Mouse (Mus musculus) MEL (cell line): ENCODE measurements around the gene Cldn3. TPM values are rescaled to one million over a fixed set of nuclear protein-coding genes. Genes with fewer than 3 reads are reported as not detected.

Source experiments
- DNase-seq: peaks from one replicate; pipeline ENCODE4 v3.0.0; 2011; ENCODE audit warnings: low read depth, low spot score
- H3K27ac ChIP-seq: 2 replicates; pipeline ENCODE4 v1.5.1; 2012; ENCODE audit warnings: low read depth, mild to moderate bottlenecking, control low read depth, low read length, moderate library complexity; ENCODE audit not compliant: control insufficient read depth
- H3K27me3 ChIP-seq, 2 experiments: fragments of 150-350 bp in 1 of 2; sonication (generic) in 1 of 2; 2 replicates each; pipeline ENCODE4 v1.6.1; 2012; ENCODE audit warnings: low read length in 2 of 2, mild to moderate bottlenecking in 2 of 2, improper control_type of control experiment in 1 of 2, moderate library complexity in 1 of 2; ENCODE audit not compliant: insufficient read depth in 2 of 2, control insufficient read depth in 1 of 2
- H3K36me3 ChIP-seq, 2 experiments: 2 replicates each; pipeline ENCODE4 v1.6.1; 2012 to 2014; ENCODE audit warnings: low read length in 2 of 2, improper control_type of control experiment in 1 of 2, inconsistent platforms in 1 of 2, mild to moderate bottlenecking in 1 of 2; ENCODE audit not compliant: insufficient read depth in 2 of 2, control insufficient read depth in 1 of 2
- H3K4me1 ChIP-seq, 2 experiments: fragments of 150-350 bp in 1 of 2; sonication (generic) in 1 of 2; 2 replicates each; pipeline ENCODE4 v1.6.1; 2012; ENCODE audit warnings: low read length in 2 of 2, improper control_type of control experiment in 1 of 2, mild to moderate bottlenecking in 1 of 2; ENCODE audit not compliant: insufficient read depth in 2 of 2, control insufficient read depth in 1 of 2
- H3K4me3 ChIP-seq, 2 experiments: fragments of 150-350 bp in 1 of 2; sonication (generic) in 1 of 2; 2 replicates each; pipeline ENCODE4 v1.5.1; 2012; ENCODE audit warnings: low read depth in 2 of 2, low read length in 2 of 2, mild to moderate bottlenecking in 2 of 2, moderate library complexity in 2 of 2, control low read depth in 1 of 2, improper control_type of control experiment in 1 of 2; ENCODE audit not compliant: control insufficient read depth in 1 of 2, insufficient read depth in 1 of 2
- H3K79me2 ChIP-seq: 2 replicates; pipeline ENCODE4 v1.6.1; 2012; ENCODE audit warnings: mild to moderate bottlenecking, low read length, moderate library complexity; ENCODE audit not compliant: control insufficient read depth, poor library complexity, insufficient read depth
- H3K9ac ChIP-seq: 2 replicates; pipeline ENCODE4 v1.6.1; 2012; ENCODE audit warnings: low read depth, mild to moderate bottlenecking, control low read depth, low read length, moderate library complexity; ENCODE audit not compliant: control insufficient read depth, poor library complexity, severe bottlenecking
- H3K9me3 ChIP-seq: fragments of 150-350 bp; sonication (generic); replicated peaks from 2 replicates; pipeline ENCODE4 v1.6.1; 2012; ENCODE audit warnings: mild to moderate bottlenecking, low read length, improper control_type of control experiment, moderate library complexity; ENCODE audit not compliant: insufficient read depth
- BHLHE40 ChIP-seq: IDR thresholded peaks from 2 replicates; pipeline ENCODE4 v1.6.1; 2012; ENCODE audit warnings: low read depth, mild to moderate bottlenecking, inconsistent platforms, low read length, improper control_type of control experiment, borderline replicate concordance
- CHD2 ChIP-seq: IDR thresholded peaks from 2 replicates; pipeline ENCODE4 v1.6.1; 2011; ENCODE audit warnings: low read length, improper control_type of control experiment
- ELF1 ChIP-seq: IDR thresholded peaks from 2 replicates; pipeline ENCODE4 v1.6.1; 2014; ENCODE audit warnings: low read depth, mild to moderate bottlenecking, inconsistent platforms, low read length, improper control_type of control experiment, moderate library complexity
- EP300 ChIP-seq, 2 experiments: IDR thresholded peaks; 2 replicates each; pipeline ENCODE4 v1.6.1; 2011; ENCODE audit warnings: improper control_type of control experiment in 2 of 2, low read length in 2 of 2, low read depth in 1 of 2, mild to moderate bottlenecking in 1 of 2
- ETS1 ChIP-seq: IDR thresholded peaks from 2 replicates; pipeline ENCODE4 v1.6.1; 2012; ENCODE audit warnings: low read depth, mild to moderate bottlenecking, inconsistent platforms, low read length, improper control_type of control experiment, moderate library complexity
- GABPA ChIP-seq: IDR thresholded peaks from 2 replicates; pipeline ENCODE4 v1.6.1; 2012; ENCODE audit warnings: low read depth, mild to moderate bottlenecking, inconsistent platforms, low read length, improper control_type of control experiment, moderate library complexity
- GATA1 ChIP-seq: IDR thresholded peaks from 2 replicates; pipeline ENCODE4 v1.6.1; 2011; ENCODE audit warnings: low read depth, low read length, improper control_type of control experiment
- JUND ChIP-seq: IDR thresholded peaks from 2 replicates; pipeline ENCODE4 v1.6.1; 2011; ENCODE audit warnings: low read depth, mild to moderate bottlenecking, improper control_type of control experiment, low read length
- MAX ChIP-seq: IDR thresholded peaks from 2 replicates; pipeline ENCODE4 v1.6.1; 2011; ENCODE audit warnings: low read length, improper control_type of control experiment
- MAZ ChIP-seq: IDR thresholded peaks from 2 replicates; pipeline ENCODE4 v1.6.1; 2012; ENCODE audit warnings: low read depth, mild to moderate bottlenecking, inconsistent platforms, low read length, improper control_type of control experiment
- MXI1 ChIP-seq: IDR thresholded peaks from 2 replicates; pipeline ENCODE4 v1.6.1; 2011; ENCODE audit warnings: mild to moderate bottlenecking, low read depth, low read length, improper control_type of control experiment
- MYB ChIP-seq: IDR thresholded peaks from 2 replicates; pipeline ENCODE4 v1.6.1; 2011; ENCODE audit warnings: mild to moderate bottlenecking, low read depth, low read length, improper control_type of control experiment
- MYC ChIP-seq: IDR thresholded peaks from 2 replicates; pipeline ENCODE4 v1.6.1; 2011; ENCODE audit warnings: low read depth, mild to moderate bottlenecking, low read length, improper control_type of control experiment, moderate library complexity
- NELFE ChIP-seq: IDR thresholded peaks from 2 replicates; pipeline ENCODE4 v1.6.1; 2011; ENCODE audit warnings: low read depth, low read length, improper control_type of control experiment
- POLR2A ChIP-seq, 2 experiments: IDR thresholded peaks; 2 replicates each; pipeline ENCODE4 v1.6.1; 2011 to 2012; ENCODE audit warnings: low read length in 2 of 2, mild to moderate bottlenecking in 2 of 2, control low read depth in 1 of 2, improper control_type of control experiment in 1 of 2, low read depth in 1 of 2, moderate library complexity in 1 of 2; ENCODE audit not compliant: control insufficient read depth in 1 of 2, insufficient read depth in 1 of 2, poor library complexity in 1 of 2
- POLR2AphosphoS5 ChIP-seq: IDR thresholded peaks from 2 replicates; pipeline ENCODE4 v1.6.1; 2012; ENCODE audit warnings: low read depth, borderline replicate concordance, mild to moderate bottlenecking, inconsistent platforms, low read length, moderate library complexity, mixed read lengths
- RAD21 ChIP-seq: IDR thresholded peaks from 2 replicates; pipeline ENCODE4 v1.6.1; 2011; ENCODE audit warnings: mild to moderate bottlenecking, low read depth, low read length, improper control_type of control experiment
- RCOR1 ChIP-seq: IDR thresholded peaks from 2 replicates; pipeline ENCODE4 v1.6.1; 2012; ENCODE audit warnings: low read depth, mild to moderate bottlenecking, inconsistent platforms, low read length, improper control_type of control experiment
- SIN3A ChIP-seq: IDR thresholded peaks from 2 replicates; pipeline ENCODE4 v1.6.1; 2012; ENCODE audit warnings: low read length, improper control_type of control experiment, inconsistent platforms
- SMC3 ChIP-seq: IDR thresholded peaks from 2 replicates; pipeline ENCODE4 v1.6.1; 2011; ENCODE audit warnings: low read depth, low read length, improper control_type of control experiment
- TAL1 ChIP-seq: IDR thresholded peaks from 2 replicates; pipeline ENCODE4 v1.6.1; 2012; ENCODE audit warnings: mild to moderate bottlenecking, inconsistent platforms, low read length, moderate library complexity, mixed read lengths
- TBP ChIP-seq: IDR thresholded peaks from 2 replicates; pipeline ENCODE4 v1.8.0; 2011; ENCODE audit warnings: low read depth, low read length, improper control_type of control experiment
- TCF12 ChIP-seq: IDR thresholded peaks from 2 replicates; pipeline ENCODE4 v1.6.1; 2014; ENCODE audit warnings: low read depth, mild to moderate bottlenecking, inconsistent platforms, low read length, improper control_type of control experiment, moderate library complexity
- USF1 ChIP-seq: IDR thresholded peaks from 2 replicates; pipeline ENCODE4 v1.6.1; 2014; ENCODE audit warnings: low read depth, mild to moderate bottlenecking, inconsistent platforms, low read length, improper control_type of control experiment, moderate library complexity
- ZC3H11A ChIP-seq: IDR thresholded peaks from 2 replicates; pipeline ENCODE4 v1.6.1; 2012; ENCODE audit warnings: low read depth, mild to moderate bottlenecking, inconsistent platforms, low read length, improper control_type of control experiment
- ZNF384 ChIP-seq: IDR thresholded peaks from 2 replicates; pipeline ENCODE4 v1.6.1; 2012; ENCODE audit warnings: low read depth, mild to moderate bottlenecking, inconsistent platforms, low read length, improper control_type of control experiment
- polyA plus RNA-seq, 2 experiments: library from polyadenylated mRNA; stranded (reverse) in 1 of 2; unstranded in 1 of 2; fragments of >175 nt in 1 of 2; fragments of >200 nt in 1 of 2; gene quantifications; 2 replicates each; pipeline versions ENCODE4 v1.2.1 to v1.2.4; 2012; ENCODE audit warnings: low replicate concordance in 2 of 2, low read depth in 1 of 2; ENCODE audit not compliant: insufficient read length in 2 of 2, insufficient read depth in 1 of 2, missing spikeins in 1 of 2
- total RNA-seq: library from RNA; depleted of rRNA; stranded (reverse); fragments of 300-350 nt; gene quantifications from 2 replicates; pipeline ENCODE4 v1.2.3, GENCODE M21; 2012

Gene Cldn3
- total and polyA plus RNA-seq, 3 experiments: 1.1 TPM; not detected in 2

DNA sequence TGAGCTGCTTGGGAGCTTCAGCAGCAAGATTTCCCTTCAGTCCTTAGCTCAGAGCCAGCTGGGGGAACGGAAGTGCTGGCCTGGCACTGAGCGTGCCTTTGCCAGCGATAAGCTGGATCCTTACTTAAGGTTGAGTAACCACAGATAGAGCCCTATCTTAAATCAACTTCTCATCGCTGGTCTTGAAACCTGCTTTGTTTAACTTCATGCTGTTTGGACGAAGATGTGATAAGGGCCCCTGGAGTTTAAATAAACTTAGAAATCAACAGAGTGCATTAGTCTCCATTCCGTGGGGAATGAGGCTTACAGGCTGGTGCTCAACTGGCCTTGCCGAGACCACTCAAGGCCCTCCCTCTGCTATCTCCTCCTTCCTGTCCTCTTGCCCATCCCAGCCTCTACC lies 11.7 kb upstream of the Cldn3 start (continued):
- TF ChIP-seq MYB: peak; percentile 71
- peak; percentile 96 for TF ChIP-seq GATA1
- no peak; the same call in 1 of the 2 replicates for TF ChIP-seq MAZ
- TF ChIP-seq, all 39 proteins: peak for 22

GRCm38 (mm10) chr5:134974921-134975320 lies 11.1 kb upstream of the Cldn3 start:
- H3K9ac ChIP-seq: no peak overlapping the region

DNA sequence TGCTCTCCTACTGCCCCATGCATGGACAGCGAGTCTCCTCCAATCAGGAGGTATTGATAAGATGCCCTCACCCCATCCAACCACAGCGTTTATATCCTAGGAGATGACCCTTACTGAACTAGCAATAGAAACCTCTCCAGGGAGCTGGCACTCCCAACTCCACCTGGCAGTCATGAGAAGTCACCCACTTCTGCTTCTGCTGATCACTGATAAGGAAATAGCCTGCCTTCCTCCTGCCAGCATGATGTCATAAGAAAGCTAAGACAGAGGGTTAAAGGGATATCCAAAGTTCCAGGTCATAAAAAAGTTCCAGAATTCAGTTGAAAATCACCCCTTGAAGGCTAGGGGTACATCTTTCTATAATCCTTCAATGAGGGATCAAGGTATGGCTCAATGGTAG lies 9.8 kb upstream of the Cldn3 start:
- peaks cover 0 to 37% of the 10 kb centered on the region in 2 experiments; a peak in 2 of 4 replicates for H3K36me3 ChIP-seq
- H3K4me3 ChIP-seq: peak overlapping the region in 1 of 2 experiments; percentile 46; a peak in 2 of 4 replicates
- peak overlapping the region; percentile 71 for H3K27ac ChIP-seq
- peak; percentile 99 for TF ChIP-seq ETS1
- TF ChIP-seq POLR2AphosphoS5: no peak
- peak; percentile 37; the same call in 1 of the 2 replicates for TF ChIP-seq ELF1
- TF ChIP-seq POLR2A (IDR thresholded peaks at IDR 0.05; ENCODE audit: control insufficient read depth in 1 of 2, insufficient read depth in 1 of 2, low read depth in 1 of 2, low read length in 2 of 2, poor library complexity in 1 of 2): 0 out of 4 replicates have a peak, but pooled peaks of 1 of the 2 experiments have one; percentile 27
- TF ChIP-seq MAZ: peak; percentile 36; the same call in 1 of the 2 replicates
- TF ChIP-seq TCF12: peak; percentile 87
- peak; percentile 67; the same call in 1 of the 2 replicates for TF ChIP-seq BHLHE40
- TF ChIP-seq MYC: peak; percentile 67
- TF ChIP-seq SIN3A: peak; percentile 80
- peak; percentile 71 for TF ChIP-seq RCOR1
- peak; percentile 13; the same call in 1 of the 2 replicates for TF ChIP-seq ZC3H11A
- peak; percentile 86 to 87 for TF ChIP-seq EP300 (IDR thresholded peaks at IDR 0.05; ENCODE audit: low read depth in 1 of 2, low read length in 2 of 2)
- no peak for TF ChIP-seq TBP
- TF ChIP-seq NELFE: peak; percentile 40
- TF ChIP-seq TAL1: peak; percentile 84
- TF ChIP-seq GATA1: peak; percentile 88
- 0 out of 2 replicates have a peak, but pooled peaks have one; percentile 26 for TF ChIP-seq MAX
- TF ChIP-seq CHD2: no peak
- TF ChIP-seq MXI1: peak; percentile 36; the same call in 1 of the 2 replicates
- 0 out of 2 replicates have a peak, but pooled peaks have one; percentile 29 for TF ChIP-seq JUND
- TF ChIP-seq SMC3: no peak
- no peak for TF ChIP-seq USF1
- TF ChIP-seq, all 39 proteins: peak for 17
- H3K79me2 ChIP-seq: 0 out of 2 replicates have a peak, but pooled peaks cover 2% of the 10 kb centered on the region
- H3K27me3 ChIP-seq: no peaks in the 10 kb centered on the region
- peaks cover 13 to 50% of the 10 kb centered on the region in 2 experiments for H3K4me1 ChIP-seq
- peak; percentile 78 for DNase-seq
- peak overlapping the region; percentile 32; the same call in 1 of the 2 replicates for H3K9ac ChIP-seq
- H3K9me3 ChIP-seq: no peaks in the 10 kb centered on the region

More at GRCm38 (mm10) chr5:134974921-134975320, 11.1 kb upstream of the Cldn3 start:
- Histone ChIP-seq H3K27ac (peak overlapping the region; percentile 91), H3K4me1 (peaks cover 10 to 43% of the 10 kb centered on the region in 2 experiments), H3K79me2 (0 out of 2 replicates have a peak, but pooled peaks cover 2% of the 10 kb centered on the region), H3K27me3 (no peaks in the 10 kb centered on the region), H3K9me3 (no peaks in the 10 kb centered on the region), H3K36me3 (peaks cover 0 to 35% of the 10 kb centered on the region in 2 experiments; a peak in 2 of 4 replicates), H3K4me3 (peak overlapping the region; percentile 16 to 44; a peak in 3 of 4 replicates)
- peak; percentile 67 for DNase-seq
- no peak for TF ChIP-seq RAD21
- TF ChIP-seq MYC: no peak
- no peak for TF ChIP-seq MAX
- no peak for TF ChIP-seq ZNF384
- no peak for TF ChIP-seq TBP
- TF ChIP-seq GABPA: no peak
- no peak for TF ChIP-seq ETS1
